Mouse (Mus musculus): Measurements from ENCODE around the gene Clec2h. TPM values are rescaled to one million over a fixed set of nuclear protein-coding genes. Genes with fewer than 3 reads are reported as not detected.

Gene Clec2h
- polyA plus RNA-seq, 1 experiment, result not detected

DNA sequence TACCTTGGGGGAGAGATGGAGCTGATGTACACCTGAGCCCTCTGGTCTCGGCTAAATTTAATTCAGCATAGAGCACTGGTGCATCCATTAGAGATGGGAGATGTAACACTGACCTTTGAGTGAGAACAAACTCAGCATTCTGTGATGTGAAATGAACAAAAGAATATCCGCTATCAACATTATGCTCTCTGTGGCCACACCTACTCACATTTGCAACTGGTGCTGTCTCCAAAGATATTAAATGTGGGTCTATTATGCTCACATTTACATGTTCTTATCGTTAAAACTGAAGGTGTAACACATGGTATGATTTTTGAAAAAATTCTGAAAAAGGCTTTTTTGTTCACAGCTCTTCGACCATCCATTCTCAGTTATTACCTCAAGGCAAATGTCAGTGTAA is 60.8 kb downstream of the Clec2h start, which contains the start of gene Klrb1:
Klrb1 (minus strand) TSS at position 101 of the 400 bp plus-strand sequence.
- TF ChIP-seq POLR2A (IDR thresholded peaks at IDR 0.05; ENCODE audit: borderline replicate concordance, low read depth, low read length) (no peak), CTCF (IDR thresholded peaks at IDR 0.05; ENCODE audit: low read depth, low read length) (no peak)
- no peak within 1 kb of the TSS for H3K4me3 ChIP-seq (ENCODE audit: insufficient read depth, low read length)

More for the DNA sequence above, 60.8 kb downstream of the Clec2h start, which contains the start of gene Klrb1:
- Histone ChIP-seq H3K27ac (ENCODE audit: insufficient read depth, low read depth, low read length) (no peak within 1 kb of the TSS), H3K4me1 (ENCODE audit: control insufficient read depth, insufficient read depth, low read length) (no peaks in the 10 kb centered on the region)

Other genes with a start within 250 kb of the Clec2h start
- 5.5 and 6.8 TPM in 2 replicates for gene Itfg2, start 237.5 kb upstream of the Clec2h start, polyA plus RNA-seq (2012; ENCODE audit: insufficient read depth, insufficient read length, missing spikeins)
- 28.9 and 32.7 TPM in 2 replicates for gene Fkbp4, start 223.7 kb upstream of the Clec2h start, polyA plus RNA-seq (2012; ENCODE audit: insufficient read depth, insufficient read length, missing spikeins)
- gene Pzp, start 135.7 kb upstream of the Clec2h start, polyA plus RNA-seq (2012; ENCODE audit: insufficient read depth, insufficient read length, missing spikeins), result not detected in 2 replicates
- gene A2ml1, start 80.8 kb upstream of the Clec2h start, polyA plus RNA-seq (2012; ENCODE audit: insufficient read depth, insufficient read length, missing spikeins), result 0.84 TPM in 1 of 2 replicates, not detected in the other
- gene Klrb1a, start 38.9 kb upstream of the Clec2h start, polyA plus RNA-seq (2012; ENCODE audit: insufficient read depth, insufficient read length, missing spikeins), result not detected in 2 replicates
- gene Klrb1, start 60.7 kb downstream of the Clec2h start, polyA plus RNA-seq (2012; ENCODE audit: insufficient read depth, insufficient read length, missing spikeins), result not detected in 2 replicates
- not detected in 2 replicates for gene Klrb1c, start 126.8 kb downstream of the Clec2h start, polyA plus RNA-seq (2012; ENCODE audit: insufficient read depth, insufficient read length, missing spikeins)
- gene Gm44511, start 163.9 kb downstream of the Clec2h start, polyA plus RNA-seq (2012; ENCODE audit: insufficient read depth, insufficient read length, missing spikeins), result not detected in 2 replicates
- gene Klrb1b, start 163.9 kb downstream of the Clec2h start, polyA plus RNA-seq (2012; ENCODE audit: insufficient read depth, insufficient read length, missing spikeins), result not detected in 2 replicates
- gene Clec2i, start 225.2 kb downstream of the Clec2h start, polyA plus RNA-seq (2012; ENCODE audit: insufficient read depth, insufficient read length, missing spikeins), result 4.0 and 7.6 TPM in 2 replicates
- gene BC035044, start 228.7 kb downstream of the Clec2h start, polyA plus RNA-seq (2012; ENCODE audit: insufficient read depth, insufficient read length, missing spikeins), result 1.4 and 1.5 TPM in 2 replicates